Mouse (Mus musculus): ENCODE data around the gene Olfr668. TPM values are rescaled to one million over a fixed set of nuclear protein-coding genes. Genes with fewer than 3 reads are reported as not detected.

The Olfr668 gene
- not detected for polyA plus RNA-seq (2012; fragmentation: generic; extraction: Trizol)

DNA sequence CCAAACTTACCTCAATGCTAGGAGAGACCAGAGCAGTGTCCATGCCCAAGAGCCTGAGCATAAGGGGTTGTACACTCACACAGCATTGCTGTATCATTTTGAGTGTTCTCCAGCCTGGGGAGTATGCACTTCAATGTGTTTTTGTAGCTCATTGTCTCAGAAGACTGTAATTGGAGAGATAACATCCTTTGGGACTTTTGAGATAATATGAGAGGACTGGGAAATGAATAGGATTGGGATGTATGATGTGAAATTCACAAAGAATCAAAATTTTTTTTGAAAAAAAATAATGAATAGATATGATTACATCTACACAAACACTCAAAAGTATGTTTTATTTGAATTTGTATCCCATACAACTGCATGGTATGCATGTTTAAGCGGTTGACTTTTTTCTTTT is at the start of gene Olfr668:
TSS of gene Olfr668 (minus strand) at position 101 of the 400 bp plus-strand sequence.

DNA sequence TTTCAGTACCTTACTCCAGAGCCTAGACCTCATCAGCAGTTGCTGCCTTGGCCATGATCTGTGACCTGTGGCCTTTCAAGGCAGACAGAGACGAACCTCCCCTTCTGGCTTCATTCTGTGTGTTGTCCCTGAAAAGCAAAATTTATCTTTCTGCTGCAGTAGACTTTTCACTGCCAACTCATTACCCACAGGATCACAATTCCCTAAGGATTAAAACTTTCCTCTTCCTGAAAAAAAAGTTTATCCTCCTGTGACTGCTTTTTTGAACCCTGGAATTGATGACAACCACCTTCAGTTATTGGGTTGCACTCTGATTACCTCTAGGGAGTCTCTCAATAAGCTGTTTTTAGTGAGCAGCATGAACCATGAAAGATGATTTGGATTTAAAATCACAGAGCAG is 34.7 kb upstream of the Olfr668 start, which contains the start of gene Olfr670:
TSS of gene Olfr670 (minus strand) at position 101 of the 400 bp plus-strand sequence.

DNA sequence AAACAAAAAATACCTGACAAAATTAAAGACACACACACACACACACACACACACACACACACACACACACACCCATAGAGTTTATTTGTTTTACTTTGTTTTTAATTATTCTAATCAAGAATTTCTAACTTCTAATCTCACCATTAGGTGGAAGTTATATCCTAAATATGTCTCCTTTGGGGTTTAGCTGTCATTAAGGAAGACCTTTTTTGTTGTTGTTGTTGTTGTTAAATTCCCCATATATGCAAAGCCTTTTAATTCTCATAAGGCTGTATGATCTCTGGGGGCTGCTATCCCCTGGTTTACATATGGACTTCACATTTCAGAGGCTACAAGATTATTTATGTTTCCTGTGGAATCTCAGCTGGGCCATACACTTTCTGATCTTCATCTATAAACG is 6.1 kb upstream of the Olfr668 start, which contains the start of gene Olfr669:
TSS of gene Olfr669 (plus strand) at position 301 of the 400 bp plus-strand sequence.

DNA sequence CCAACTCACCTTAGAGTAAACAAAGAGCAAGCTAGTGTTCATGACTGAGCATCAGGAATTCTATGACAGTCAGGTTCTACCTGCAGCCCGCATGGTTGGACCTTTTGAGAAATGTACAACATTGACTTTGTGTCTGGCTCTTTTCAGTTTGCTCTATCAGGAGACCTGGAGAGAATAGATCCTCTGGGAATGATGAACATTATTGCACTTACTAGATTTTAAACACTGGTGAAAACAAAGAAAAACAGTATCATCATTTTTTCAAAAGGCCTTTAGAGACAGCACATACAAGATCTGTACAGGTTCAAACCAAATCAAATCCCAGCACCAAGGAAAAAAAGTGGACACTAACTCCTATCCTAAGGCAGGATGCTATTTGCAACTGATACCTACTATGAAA is 6.5 kb downstream of the Olfr668 start, which contains the start of gene Olfr667:
TSS of gene Olfr667 (minus strand) at position 101 of the 400 bp plus-strand sequence.

DNA sequence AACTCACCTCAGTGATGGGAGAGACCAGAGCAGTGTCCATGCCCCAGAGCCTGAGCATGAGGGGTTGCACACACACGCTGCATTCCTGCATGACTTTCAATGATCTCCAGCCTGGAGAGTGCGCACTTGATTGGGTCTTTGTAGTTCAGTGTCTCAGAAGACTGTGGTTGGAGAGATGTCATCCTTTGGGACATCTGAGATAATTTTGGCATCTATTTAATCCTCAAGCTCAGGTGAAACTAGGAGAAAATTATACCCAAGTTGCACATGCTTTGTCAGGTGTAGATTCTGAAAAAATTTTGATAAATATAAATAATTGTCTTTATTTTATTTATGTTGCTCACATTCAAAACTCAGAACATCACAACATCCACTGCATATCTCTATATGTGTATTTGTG is 32.0 kb downstream of the Olfr668 start, which contains the start of gene Olfr666:
TSS of gene Olfr666 (minus strand) at position 101 of the 400 bp plus-strand sequence.

DNA sequence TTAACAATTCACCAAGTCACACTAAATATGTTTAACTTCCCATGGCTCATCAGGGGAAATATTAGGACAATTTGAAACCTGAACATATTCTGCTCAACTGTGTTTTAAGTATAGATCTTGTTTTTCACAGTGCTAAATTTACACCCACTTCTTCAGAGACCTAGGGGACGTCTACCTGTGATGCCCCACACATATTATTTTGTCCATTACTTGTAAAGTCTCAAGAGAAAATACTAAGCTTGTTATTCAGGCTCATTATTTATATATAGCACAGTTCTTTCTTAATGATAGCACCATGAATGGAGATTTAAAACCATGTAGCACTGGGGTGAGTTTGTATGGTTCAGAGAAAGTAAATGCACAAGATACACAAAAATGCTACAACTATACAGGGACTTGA is 50.1 kb downstream of the Olfr668 start, which contains the start of gene Olfr665:
TSS of gene Olfr665 (plus strand) at position 301 of the 400 bp plus-strand sequence.

Other genes starting within 250 kb of the Olfr668 start
- not detected for gene Olfr661, start 241.6 kb downstream of the Olfr668 start, polyA plus RNA-seq (2012; fragmentation: generic; extraction: Trizol)
- gene Usp17le, start 150.6 kb downstream of the Olfr668 start, polyA plus RNA-seq (2012; fragmentation: generic; extraction: Trizol): under 1 TPM; 0.01 to 0.18 TPM
- gene Usp17lb, start 85.5 kb downstream of the Olfr668 start, polyA plus RNA-seq (2012; fragmentation: generic; extraction: Trizol): under 1 TPM; 0.05 to 0.08 TPM
- gene Usp17la, start 71.0 kb downstream of the Olfr668 start, polyA plus RNA-seq (2012; fragmentation: generic; extraction: Trizol): under 1 TPM; 0.09 to 0.27 TPM
- gene Olfr665, start 50.0 kb downstream of the Olfr668 start, polyA plus RNA-seq (2012; fragmentation: generic; extraction: Trizol): not detected
- not detected for gene Olfr666, start 32.1 kb downstream of the Olfr668 start, polyA plus RNA-seq (2012; fragmentation: generic; extraction: Trizol)
- not detected for gene Olfr667, start 6.6 kb downstream of the Olfr668 start, polyA plus RNA-seq (2012; fragmentation: generic; extraction: Trizol)
- gene Olfr669, start 6.2 kb upstream of the Olfr668 start, polyA plus RNA-seq (2012; fragmentation: generic; extraction: Trizol): not detected
- gene Olfr670, start 34.6 kb upstream of the Olfr668 start, polyA plus RNA-seq (2012; fragmentation: generic; extraction: Trizol): not detected
- gene Olfr671, start 51.1 kb upstream of the Olfr668 start, polyA plus RNA-seq (2012; fragmentation: generic; extraction: Trizol): not detected
- not detected for gene Olfr672, start 74.0 kb upstream of the Olfr668 start, polyA plus RNA-seq (2012; fragmentation: generic; extraction: Trizol)
- gene Olfr675, start 100.4 kb upstream of the Olfr668 start, polyA plus RNA-seq (2012; fragmentation: generic; extraction: Trizol): not detected
- not detected for gene Olfr676, start 104.6 kb upstream of the Olfr668 start, polyA plus RNA-seq (2012; fragmentation: generic; extraction: Trizol)
- not detected for gene Olfr677, start 123.3 kb upstream of the Olfr668 start, polyA plus RNA-seq (2012; fragmentation: generic; extraction: Trizol)
- gene Olfr678, start 136.4 kb upstream of the Olfr668 start, polyA plus RNA-seq (2012; fragmentation: generic; extraction: Trizol): not detected
- not detected for gene Olfr679, start 153.1 kb upstream of the Olfr668 start, polyA plus RNA-seq (2012; fragmentation: generic; extraction: Trizol)
- not detected for gene Olfr680-ps1, start 164.8 kb upstream of the Olfr668 start, polyA plus RNA-seq (2012; fragmentation: generic; extraction: Trizol)
- not detected for gene Olfr681, start 188.8 kb upstream of the Olfr668 start, polyA plus RNA-seq (2012; fragmentation: generic; extraction: Trizol)
- gene Olfr683, start 219.0 kb upstream of the Olfr668 start, polyA plus RNA-seq (2012; fragmentation: generic; extraction: Trizol): not detected
- gene Olfr684, start 235.6 kb upstream of the Olfr668 start, polyA plus RNA-seq (2012; fragmentation: generic; extraction: Trizol): not detected